Mouse (Mus musculus): ENCODE results near the gene Usf2.

The Usf2 gene

GRCm38 (mm10) chr7:30917219-30917618 is 39.4 kb downstream of the Usf2 start:
- DNase-seq (ENCODE audit: low read depth, low spot score), result no peak

DNA sequence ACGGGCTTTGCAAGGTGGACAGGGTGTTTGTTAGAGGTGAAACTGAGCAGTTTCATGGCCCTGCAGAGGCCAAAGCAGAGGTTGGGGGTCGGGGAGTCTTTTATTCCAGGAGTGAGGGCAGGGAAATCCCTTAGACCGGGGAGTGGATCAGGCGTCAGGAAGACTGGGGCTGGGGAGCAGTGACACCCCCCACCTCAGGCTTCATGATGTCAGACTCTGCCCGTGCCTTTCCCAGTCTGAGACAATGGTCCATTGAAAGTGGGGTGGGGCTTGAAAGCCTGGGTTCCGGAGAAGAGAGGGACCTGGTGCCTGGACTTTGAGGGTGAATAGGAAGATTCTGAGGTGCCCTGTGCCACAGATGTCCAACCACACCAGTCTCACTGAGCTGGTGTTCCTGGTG is 39.9 kb downstream of the Usf2 start:
- DNase-seq (ENCODE audit: low read depth, low spot score), result no peak

DNA sequence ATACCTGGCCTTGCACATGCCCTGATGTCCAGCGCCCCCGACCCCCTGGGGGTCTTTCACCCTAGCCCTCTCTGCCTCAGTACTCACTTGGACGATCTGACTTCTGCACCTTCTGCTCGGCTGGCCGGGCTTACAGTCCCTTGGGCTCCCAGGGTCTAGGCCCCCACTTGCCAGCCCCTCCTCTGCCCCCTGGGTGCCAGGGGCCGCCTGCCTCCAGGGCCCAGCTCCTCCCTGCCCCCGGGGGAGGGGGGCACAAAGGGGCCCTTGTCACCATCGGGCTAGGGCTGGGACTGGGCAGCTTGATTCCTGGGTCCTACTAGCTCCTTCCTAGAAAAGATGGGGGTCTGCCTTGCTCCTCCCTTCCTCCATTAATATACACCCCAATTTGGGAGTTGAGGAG is 41.9 kb downstream of the Usf2 start, which contains the start of gene Mag:
Gene Mag, minus strand, starts transcription at position 142 of the 400 bp plus-strand sequence.
- no peak for DNase-seq (ENCODE audit: low read depth, low spot score)

GRCm38 (mm10) chr7:30909773-30910172 is 46.8 kb downstream of the Usf2 start:
- DNase-seq (ENCODE audit: low read depth, low spot score), result no peak

DNA sequence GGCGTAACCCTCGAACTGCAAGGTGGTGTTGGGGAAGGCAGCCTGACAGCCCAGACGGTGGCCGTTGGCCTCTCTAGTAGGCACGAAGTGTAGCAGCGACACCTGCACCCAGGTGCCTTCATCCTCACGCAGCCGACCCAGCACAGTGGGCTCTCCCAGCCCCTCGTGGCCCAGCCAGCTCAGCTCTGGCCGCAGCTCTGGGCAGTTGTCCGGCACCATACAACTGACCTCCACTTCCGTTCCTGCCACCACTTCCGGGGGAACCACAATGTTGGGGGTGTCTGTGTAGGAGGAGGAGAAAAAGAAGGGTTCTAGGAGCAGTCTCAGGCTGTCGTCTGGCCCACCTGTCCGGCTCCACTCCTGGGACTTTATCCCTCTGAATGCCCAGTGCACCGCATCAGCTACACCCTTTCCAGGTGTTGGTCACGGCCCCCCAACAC is 47.6 kb downstream of the Usf2 start:
- no peak for DNase-seq (ENCODE audit: low read depth, low spot score)

GRCm38 (mm10) chr7:30908277-30908991 is 48.2 kb downstream of the Usf2 start:
- DNase-seq (ENCODE audit: low read depth, low spot score), result no peak

DNA sequence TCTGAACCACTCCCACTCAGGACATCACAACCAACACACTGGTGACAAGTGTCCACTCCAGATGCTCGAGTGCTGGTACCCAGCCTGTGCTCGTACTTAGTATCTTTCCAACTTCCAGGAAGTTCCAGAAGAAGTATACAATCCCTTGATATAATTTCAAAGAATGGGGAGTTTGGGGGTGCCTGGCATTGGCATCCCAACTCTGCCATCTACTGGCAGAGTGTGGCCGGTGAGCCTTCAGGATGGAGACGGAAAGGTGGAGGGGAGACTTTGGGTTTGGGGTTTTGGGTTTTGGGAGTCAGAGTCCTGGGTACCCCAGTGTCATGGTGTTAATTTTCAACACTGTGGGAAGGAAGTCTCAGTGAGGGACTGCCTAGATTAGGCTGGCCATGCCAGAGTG is 52.6 kb downstream of the Usf2 start:
- DNase-seq (ENCODE audit: low read depth, low spot score), result peak; percentile 60

All from A20 (cell line).